19 mouse cellular contexts compared by ENCODE assay signal in genomic region chr14:103375523-103375922, GRCm38 (mm10).
"Had no signal": no experiment of that assay in that cellular context is flagged by ENCODE, and none has a peak within 500 bp of the region (broad histone marks: within the 10 kb centered on the region; RNA-seq: fewer than 3 reads in every experiment).

No protein-coding gene starts in this region.

- H3K36me3 ChIP-seq: liver, embryonic 15.5 days; lung, embryonic 15.5 days; midbrain, embryonic 10.5 days; midbrain, embryonic 12.5 days; neural tube, embryonic 13.5 days; neural tube, embryonic 15.5 days; stomach, embryonic 15.5 days had no signal

- H3K27ac ChIP-seq: liver, embryonic 15.5 days; lung, embryonic 15.5 days; midbrain, embryonic 10.5 days; midbrain, embryonic 12.5 days; neural tube, embryonic 13.5 days; neural tube, embryonic 15.5 days; stomach, embryonic 15.5 days; stomach, postnatal 0 days had no signal

- H3K9me3 ChIP-seq: liver, embryonic 15.5 days; lung, embryonic 15.5 days; midbrain, embryonic 10.5 days; midbrain, embryonic 12.5 days; neural tube, embryonic 13.5 days; neural tube, embryonic 15.5 days; stomach, embryonic 15.5 days had no signal

- H3K4me1 ChIP-seq: liver, embryonic 15.5 days; lung, embryonic 15.5 days; midbrain, embryonic 10.5 days; midbrain, embryonic 12.5 days; neural tube, embryonic 13.5 days; neural tube, embryonic 15.5 days; stomach, embryonic 15.5 days had no signal

- DNase-seq: liver, postnatal 0 days; lung, adult 2 months; lung, postnatal 4 days; midbrain, embryonic 14.5 days; right cerebral cortex, postnatal 14 days; thymus, adult 2 months; thymus, postnatal 25 days; thymus, postnatal 4 days had no signal

- H3K27me3 ChIP-seq: liver, embryonic 15.5 days; lung, embryonic 15.5 days; midbrain, embryonic 12.5 days; neural tube, embryonic 13.5 days; neural tube, embryonic 15.5 days; stomach, embryonic 15.5 days had no signal

- H3K4me3 ChIP-seq: liver, embryonic 15.5 days; lung, embryonic 15.5 days; midbrain, embryonic 10.5 days; midbrain, embryonic 12.5 days; myocyte; neural tube, embryonic 13.5 days; neural tube, embryonic 15.5 days; stomach, embryonic 15.5 days had no signal

- ATAC-seq: liver, postnatal 0 days; lung, postnatal 0 days; midbrain, embryonic 16.5 days had no signal
